Mouse (Mus musculus) spleen, postnatal 10 days (tissue): ENCODE measurements around the gene Spats2l.

Source experiments
- DNase-seq, 2 experiments: peaks; one replicate each; pipeline ENCODE4 v3.0.0; 2021 to 2022; ENCODE audit warnings: low spot score in 2 of 2

Gene Spats2l

DNA sequence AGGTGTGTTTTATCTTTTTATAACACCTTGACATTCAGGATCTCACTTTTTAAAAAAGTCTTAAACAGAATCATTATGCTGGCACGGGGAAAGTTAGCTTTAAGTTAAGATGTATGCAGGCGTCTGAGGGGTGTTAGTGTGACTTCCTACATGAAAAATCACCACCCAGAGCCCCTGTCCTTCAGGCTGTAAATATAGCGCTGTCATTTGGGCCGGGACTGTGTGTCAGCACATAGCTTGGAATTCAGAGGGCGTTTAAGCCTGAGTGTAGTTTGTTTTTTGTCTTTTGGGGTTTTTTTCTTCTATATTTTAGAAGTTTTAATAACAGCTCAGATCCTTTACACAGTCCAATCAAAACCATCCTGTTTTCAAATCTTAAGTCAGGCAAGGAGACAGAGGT is 115.8 kb downstream of the Spats2l start:
- no peak for DNase-seq

DNA sequence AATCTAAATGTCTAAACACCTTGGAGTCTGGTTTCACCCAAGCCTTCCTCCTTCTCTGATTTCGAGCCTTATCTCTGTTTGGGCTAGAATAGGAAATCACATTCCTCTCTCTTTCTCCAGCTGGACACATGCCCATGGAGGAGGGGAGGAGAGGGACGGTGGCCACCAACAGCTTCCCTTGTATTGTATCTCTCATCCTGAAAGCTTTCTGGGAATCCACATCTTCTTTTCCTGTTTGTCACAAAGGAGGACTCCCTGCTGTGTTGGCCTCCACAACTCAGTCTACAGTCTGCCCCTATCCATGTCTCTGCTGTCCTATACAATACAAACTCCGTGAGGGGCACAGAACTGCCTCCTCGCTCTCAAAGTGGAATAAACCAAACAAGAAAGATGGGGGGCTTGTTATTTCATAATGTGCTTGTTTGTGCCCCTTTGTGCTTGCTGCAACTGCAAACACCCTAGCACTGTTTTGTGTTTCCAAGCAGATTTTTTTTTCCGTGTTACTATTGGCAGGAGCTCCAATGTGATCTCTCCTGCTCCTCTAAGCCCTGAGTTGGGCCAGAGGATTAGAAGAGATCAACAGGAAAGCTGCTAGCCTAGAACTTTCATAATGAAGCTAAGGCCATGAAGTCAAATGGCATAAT is 116.4 kb downstream of the Spats2l start:
- DNase-seq: no peak

DNA sequence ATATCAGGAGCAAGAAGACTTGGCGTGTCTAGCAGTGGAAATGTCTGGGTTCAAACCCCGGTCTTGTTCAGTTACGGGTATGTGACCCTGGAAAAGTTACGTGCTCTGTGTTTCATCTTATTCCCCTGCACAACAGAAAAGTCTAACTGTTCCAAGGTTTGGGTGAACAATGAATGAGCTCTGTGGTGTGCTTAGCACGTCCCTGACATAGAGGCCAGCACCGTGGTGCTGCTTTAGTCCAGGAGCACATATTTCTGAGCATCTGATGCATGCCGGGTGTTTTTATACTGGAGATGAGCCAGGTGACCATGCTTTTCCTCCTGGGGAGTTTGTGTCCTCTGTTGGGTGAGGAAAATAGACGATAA is 116.9 kb downstream of the Spats2l start:
- DNase-seq: no peak

DNA sequence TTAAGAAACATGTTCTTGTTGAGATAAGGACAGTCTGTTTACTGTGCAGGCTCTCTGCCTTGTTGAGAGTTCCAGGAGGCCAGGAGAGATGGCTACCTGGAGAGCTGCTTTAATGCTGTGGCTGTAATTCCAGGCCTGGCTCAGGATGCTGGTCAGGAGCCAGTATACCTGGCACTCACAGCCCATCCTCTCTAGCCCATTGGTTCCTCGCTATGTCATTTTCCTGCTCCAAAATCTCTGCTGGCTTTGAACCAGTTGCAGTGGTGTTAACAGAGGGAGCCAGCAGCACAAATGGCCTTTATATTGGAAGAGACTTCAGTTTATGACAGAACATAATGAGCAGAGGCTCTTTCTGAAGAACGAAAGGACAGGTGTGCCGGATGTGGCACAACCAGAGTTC is 127.5 kb downstream of the Spats2l start:
- DNase-seq: no peak

DNA sequence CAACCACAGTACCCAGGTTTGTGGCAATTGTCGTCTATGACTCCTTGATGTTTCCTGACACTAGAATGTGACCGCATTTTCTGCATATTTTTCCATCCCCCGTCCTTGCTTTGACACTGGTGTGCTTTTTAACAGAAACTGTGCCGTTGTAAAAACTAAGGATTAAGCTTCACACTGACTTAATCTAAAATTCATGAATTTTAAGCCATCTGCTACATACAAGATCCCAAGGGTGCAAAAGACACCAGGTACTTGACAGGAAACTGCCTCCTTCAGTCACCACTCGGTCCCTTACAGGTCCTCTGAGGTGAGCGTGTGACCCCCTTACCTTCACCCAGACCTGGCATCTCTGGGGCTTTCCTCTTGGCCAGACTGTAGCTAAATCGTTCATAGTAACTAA is 129.8 kb downstream of the Spats2l start:
- no peak for DNase-seq

DNA sequence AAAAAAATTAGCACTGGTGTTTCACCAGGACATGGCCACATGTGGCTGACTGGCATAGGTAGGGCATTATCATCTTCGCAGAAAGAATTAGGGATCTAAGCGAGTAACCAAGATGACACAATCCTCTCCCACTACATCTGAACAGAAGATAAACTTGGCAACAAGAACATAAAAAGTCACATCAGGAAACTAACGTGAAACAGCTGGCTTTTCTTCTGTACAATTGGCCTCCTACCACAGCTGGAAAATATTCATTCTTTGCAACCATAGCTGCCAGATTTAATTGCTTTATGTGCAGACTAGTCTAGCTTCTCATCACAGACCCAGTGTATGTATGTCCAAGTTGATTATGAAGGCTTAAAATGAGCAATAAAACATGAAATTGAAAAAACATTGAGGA is 131.9 kb downstream of the Spats2l start:
- DNase-seq: no peak

DNA sequence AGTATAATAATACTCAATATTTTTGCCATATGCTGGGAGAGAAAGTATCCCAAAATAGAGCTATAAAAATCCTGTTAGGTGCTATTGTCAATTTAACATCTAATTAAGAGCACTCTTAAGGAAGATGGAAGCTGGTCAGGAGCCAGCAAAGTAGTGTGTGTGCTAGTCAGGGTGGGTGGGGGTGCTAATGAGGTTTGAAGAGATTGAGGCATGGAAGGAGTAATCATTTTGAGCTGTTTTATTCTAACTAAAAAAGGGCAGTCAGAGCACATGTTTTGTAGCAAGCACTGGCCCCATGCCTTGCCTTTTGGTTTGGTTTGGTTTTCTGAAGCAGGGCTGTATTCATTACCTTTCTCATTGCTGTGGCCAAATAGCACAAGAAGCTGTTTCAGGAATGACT is 132.3 kb downstream of the Spats2l start:
- DNase-seq: no peak

DNA sequence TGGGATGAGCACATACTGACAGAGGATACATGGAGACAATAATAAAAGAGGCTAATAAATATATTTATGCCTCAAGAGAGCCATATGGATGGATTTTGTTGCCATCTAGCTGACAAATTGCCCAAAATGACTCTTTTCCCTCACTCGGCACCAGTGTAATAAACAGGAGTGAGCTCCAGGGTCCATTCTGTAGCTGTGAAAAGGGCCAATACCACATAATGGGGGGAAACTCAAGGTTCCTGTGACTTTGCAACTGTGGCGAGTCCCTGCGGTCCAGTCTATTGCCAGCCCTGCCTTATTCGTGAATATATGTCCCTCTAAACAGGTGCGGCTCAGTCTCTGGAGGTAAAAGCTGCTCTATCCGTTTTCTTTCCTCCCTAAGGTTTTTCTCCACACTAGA is 137.6 kb downstream of the Spats2l start:
- DNase-seq: no peak

DNA sequence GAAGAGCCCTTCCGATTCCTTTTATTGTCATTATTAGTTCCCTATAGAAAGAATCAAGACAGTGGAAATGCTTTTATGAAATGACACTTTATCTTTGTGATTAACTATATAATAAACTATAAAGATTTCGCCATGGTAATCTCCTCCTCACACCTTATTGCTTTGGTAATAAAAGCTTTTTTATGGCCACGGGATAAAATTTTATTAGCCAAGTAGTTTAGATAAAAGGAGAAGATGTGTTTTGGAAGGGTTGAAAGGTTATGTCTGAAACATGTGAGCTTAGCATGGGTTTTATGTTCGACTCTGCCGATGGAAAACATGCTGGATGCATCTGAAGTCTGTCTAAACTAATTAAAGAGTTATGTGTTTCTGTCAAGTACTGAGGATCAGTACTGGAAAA is 143.4 kb downstream of the Spats2l start:
- DNase-seq: no peak

DNA sequence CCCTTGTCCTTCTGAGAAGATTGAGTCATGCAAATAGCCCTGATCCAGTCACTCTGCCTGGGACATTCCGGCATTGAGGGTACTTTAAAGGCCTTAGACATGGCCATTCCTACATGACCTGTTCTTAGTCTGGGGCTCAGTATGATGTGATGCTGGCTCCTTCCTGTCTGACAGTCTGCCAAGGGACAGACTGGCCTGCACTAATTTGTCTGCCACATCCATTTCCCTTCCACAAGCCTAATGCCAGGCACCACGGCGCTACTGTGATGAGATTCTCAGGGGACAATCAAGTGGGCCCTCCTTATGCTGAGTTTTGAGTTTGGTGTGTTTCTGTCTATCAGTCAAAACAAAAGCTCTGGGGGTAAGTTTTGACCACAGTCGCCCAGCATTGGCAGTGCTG is 144.6 kb downstream of the Spats2l start:
- DNase-seq: no peak

DNA sequence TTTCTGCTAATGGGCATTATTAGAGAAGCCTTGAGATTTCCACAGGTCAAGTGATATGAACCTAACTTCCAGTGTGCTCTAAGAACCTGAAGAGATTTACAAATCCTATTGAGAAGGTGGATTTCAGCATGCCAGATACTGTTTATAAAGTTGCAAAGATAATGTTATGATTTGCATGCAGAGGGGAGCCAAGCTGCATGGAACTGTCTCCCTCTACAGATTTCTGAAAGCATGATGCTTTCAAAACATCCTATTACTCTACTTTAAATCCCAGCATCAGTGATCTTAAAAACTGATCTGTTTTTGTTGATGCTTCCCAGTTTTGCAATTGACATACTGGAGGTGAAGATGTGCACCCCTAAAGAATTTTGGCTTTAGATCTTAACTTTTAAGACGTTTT is 160.3 kb downstream of the Spats2l start:
- DNase-seq: no peak

DNA sequence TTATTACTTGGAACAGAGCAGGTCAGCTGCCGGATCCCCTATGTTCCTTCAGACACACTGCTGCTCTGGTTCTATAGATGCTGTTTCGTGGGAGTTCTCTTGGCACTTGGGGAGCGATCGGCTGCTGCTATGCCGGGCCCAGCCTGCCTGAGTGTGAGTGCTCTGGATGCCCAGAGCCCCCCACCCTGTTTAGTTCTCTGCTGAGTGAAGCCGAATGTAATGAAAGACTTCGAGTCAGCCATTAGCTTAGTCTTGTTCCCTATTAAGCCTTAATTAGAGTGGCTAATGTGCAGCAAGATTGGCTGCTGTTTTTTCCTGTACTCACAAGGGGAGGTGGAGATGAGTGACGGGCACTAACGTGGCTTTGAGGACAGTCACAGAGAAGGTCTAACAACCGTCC is 166.7 kb downstream of the Spats2l start:
- no peak for DNase-seq

DNA sequence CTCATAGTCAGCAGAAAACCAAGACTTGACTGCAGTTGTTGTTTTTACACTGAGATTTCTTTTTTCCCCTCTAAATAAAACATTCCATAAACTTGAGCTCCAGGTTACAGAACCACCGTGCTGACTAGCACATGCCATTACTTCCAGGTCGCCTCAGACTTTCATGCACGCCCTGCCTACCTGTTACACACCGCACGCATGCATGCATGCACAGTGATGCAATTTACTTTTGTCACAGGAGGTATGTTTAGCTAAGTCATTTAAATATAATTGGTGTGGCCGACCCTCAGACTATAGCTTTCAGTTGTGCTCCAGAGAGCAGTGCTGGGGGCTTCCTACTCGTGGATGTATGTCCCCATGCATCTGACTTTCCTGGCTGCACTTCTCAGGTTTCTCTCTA is 167.1 kb downstream of the Spats2l start:
- no peak for DNase-seq

DNA sequence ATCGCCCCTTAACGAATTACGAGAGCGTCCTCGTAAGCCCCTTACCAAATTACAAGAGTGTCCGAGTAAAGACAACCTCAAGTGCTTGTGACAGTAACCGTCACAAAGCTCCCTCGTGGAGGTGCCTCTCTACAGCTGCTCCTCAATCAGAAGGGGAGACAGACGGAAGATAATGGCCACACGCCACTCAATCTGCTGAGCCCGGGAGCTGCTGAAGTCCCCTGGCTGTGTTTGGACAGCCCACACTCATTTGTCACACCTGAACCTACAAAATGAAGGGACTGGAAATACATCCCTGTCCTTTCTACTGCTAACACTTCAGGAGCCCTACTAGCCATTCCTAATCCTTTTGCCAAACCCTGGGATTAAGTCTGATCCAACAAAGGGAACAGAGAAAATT is 167.8 kb downstream of the Spats2l start:
- no peak for DNase-seq

DNA sequence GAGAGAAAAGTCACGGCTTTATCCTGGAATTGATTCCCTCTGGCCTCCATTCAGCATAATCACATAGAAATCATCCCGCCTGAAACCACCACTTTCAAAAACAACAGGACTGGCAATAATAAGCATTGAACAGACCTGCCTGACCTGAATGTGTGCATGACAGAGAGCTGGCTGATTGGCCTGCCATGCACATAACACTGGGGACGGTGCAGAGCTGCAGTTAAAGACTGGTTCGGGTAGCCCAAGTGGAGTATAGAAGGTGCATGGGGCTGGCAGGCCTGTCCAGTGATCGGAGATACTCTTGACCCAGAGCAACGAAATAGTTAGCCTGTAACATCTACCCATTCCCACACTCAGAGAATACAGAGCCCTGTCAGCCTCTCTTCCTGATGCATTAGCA is 168.3 kb downstream of the Spats2l start:
- no peak for DNase-seq

DNA sequence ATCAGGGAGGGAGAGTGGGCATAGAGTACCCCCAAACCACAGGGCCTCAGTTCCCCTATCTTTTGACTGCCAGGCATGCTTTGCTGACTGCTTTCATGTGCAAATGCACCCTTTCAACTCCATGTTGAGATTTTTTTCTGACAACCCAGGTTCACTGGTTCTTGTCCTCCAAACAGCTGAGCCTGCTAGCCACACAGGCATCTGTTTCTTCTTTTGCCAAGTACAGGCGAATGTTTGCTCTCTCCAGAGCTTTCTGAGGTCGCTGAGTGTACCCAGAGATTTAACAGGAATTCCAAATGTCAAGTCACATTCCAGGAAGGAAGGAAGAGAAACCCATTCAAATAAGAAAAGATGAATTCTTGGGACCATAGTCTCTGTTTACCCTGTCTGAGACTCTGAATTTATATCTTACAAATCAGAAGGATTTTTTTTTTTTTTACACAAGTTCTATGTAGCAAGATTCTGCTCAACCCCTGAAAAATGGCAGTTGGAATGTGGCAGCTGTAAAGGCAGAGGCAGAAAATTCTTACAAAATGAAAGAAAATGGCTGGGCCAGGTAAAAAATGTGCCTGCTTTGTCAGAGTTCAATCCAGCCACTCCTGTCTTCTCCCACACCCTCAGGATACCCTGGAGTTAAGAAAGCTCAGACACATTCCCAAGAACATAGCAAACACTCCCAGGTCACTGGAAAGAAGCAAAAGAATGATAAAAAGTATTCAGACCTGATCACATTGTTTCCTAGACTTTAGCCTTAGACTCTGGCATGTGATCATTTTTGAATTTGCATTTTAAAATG is 173.8 kb downstream of the Spats2l start:
- no peak for DNase-seq

DNA sequence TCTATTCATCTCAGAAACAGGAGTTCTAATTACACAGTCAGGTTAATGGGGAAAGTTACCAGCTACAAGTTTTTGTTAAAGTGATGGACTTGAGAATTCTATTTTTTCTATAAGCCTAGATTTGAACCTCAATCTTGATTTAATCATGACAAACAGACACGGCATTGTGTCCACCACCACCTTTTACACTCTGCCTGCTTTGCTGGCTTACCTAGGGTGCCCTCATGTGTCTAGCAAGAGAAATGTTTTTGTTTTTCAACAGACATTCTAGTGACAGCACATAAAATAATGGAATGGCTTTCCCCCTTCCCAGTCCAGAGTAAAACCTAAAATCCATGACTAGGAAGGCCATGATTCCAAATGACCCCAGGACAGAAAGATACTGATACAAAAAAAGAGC is 175.2 kb downstream of the Spats2l start:
- DNase-seq: no peak

DNA sequence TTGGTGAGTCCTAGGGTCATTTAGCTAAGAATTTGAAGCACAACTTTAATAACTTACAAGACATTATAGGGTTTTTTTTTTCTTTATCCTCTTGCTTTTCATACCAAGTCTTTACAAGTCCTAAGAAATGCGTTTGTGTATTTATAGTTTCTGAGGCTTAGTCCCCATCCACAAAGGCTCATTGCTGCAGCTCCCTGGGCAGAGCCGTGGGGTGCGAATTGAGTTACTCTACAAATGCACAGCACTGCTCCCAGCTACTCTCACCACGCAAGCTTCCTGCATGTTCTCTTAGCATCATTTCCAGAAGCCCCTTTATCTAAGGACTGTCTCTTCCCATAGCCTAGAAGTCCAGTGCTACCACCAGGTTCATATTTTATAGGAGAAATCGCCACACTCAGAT is 175.8 kb downstream of the Spats2l start:
- no peak for DNase-seq

DNA sequence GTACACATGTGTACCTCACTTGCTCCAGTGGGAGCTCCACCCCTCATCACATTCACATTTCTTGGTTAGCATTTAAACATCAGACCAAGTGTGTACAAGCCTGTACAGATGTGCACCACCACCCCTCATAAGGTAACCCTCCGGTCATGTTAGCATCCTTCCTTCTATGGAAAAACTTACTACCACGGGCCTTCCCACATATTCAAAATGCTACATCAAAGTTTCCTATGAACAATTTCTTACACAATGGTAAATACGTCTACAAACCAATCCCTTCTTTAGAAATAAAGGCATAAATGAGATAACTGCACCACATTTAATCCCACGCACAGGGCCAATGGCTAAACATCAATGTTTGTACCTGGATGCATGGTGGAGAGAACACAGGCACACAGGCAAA is 178.5 kb downstream of the Spats2l start:
- DNase-seq: no peak

DNA sequence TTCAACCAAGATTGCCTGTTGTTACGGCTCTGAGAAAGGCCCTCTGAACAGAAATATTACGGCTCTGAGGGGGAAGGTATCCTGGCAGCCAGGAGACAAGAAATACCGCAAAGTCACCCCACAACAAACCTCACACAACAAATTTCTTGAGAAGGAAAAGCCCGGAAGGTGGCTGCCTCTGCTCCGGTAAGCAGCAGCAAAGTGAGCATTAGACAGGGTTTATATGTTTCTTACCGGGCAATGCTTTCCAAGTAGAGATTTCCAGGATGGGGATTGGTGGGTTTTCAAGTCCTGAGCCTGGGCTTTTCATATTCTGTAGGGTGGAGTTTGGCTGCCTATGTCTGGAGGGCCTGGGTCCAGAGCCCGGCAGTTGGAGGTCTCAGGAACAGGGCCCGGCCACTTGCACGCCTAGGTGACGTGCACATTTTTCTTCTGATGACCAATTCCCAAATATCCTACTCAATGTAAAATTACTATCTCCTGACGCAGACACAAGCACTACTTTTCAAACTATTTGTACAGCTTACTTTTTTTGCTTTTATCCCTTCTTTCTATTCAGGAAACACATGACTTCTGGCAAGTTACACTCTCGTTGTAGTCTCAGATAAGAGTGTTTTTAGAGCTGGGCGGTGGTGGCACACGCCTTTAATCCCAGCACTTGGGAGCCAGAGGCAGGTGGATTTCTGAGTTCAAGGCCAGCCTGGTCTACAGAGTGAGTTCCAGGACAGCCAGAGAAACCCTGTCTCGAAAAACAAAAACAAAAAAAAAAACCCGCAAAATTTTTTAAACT is 179.8 kb downstream of the Spats2l start:
- no peak for DNase-seq

DNA sequence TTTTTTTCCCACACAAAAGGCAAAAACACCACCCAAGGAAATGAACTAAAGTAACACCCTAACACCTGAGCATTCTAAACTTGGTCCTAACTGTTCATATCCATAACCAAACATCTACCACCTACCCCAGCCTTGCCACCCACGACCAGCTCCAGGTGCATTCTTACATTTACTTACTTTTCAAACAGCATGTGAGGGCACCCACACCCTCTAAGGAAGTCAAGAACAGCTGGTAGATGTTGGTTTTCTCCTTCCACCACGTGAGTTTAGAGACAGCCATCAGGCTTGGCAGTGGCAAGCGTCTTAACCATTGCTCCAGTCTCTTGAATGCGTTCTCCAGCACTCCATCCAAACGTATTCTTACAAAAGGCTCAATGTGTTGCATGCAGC is 180.4 kb downstream of the Spats2l start:
- no peak for DNase-seq

DNA sequence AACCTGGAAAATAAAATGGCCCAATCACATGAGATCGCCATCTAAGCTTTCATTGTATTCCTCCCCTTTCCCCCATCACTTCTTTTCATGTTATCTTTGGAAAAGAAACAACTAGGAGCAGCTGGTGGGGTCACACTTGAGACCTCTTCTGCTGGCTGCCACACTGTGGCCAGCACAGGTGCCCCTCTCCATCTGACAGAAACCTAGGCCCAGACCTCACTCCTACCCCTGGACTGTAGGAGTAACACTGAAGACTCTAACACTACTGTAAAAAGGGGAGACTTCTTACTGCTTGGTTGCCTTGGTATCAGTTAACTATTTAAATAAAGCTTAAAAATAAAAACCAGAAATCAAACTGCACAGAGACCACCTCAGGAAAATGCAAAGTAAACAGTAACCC is 181.8 kb downstream of the Spats2l start:
- DNase-seq: no peak
